ENCODE assay signal across 29 mouse cellular contexts in genomic region chr8:97476430-97477097, GRCm38 (mm10).
DNase-seq lines count a peak whose midpoint lies in the region; ATAC-seq and TF ChIP-seq lines count a peak whose summit lies in the region.
"Had no signal": no experiment of that assay in that cellular context is flagged by ENCODE, and none has a peak within 500 bp of the region (broad histone marks: within the 10 kb centered on the region; RNA-seq: fewer than 3 reads in every experiment).

No protein-coding gene starts in this region.

- no peak for ATAC-seq in forebrain, postnatal 0 days
- ATAC-seq in midbrain, embryonic 13.5 days = peak; percentile 14; the same call in 1 of the 2 replicates
- ATAC-seq in midbrain, postnatal 0 days (ENCODE audit: low FRiP score) = no peak
- ATAC-seq in forebrain, embryonic 15.5 days (replicated peaks) = peak; percentile 72; the same call in 1 of the 2 replicates
- ATAC-seq: liver, embryonic 12.5 days; liver, postnatal 0 days had no signal

- WGBS in forebrain, embryonic 10.5 days = 79% methylated on average over 7 of the region's 7 CpGs
- 32% methylated on average over 7 of the region's 7 CpGs for WGBS in forebrain, postnatal 0 days
- WGBS in midbrain, embryonic 13.5 days = 45% methylated on average over 7 of the region's 7 CpGs
- 46% methylated on average over 7 of the region's 7 CpGs for WGBS in midbrain, postnatal 0 days
- WGBS in forebrain, embryonic 15.5 days = 28% methylated on average over 7 of the region's 7 CpGs

- no peaks in the 10 kb centered on the region for H3K9me3 ChIP-seq in forebrain, embryonic 10.5 days
- no peaks in the 10 kb centered on the region for H3K9me3 ChIP-seq in forebrain, postnatal 0 days (ENCODE audit: low read length)
- H3K9me3 ChIP-seq in midbrain, embryonic 13.5 days = no peaks in the 10 kb centered on the region
- no peaks in the 10 kb centered on the region for H3K9me3 ChIP-seq in midbrain, postnatal 0 days (ENCODE audit: low read length)
- H3K9me3 ChIP-seq in forebrain, embryonic 15.5 days = no peaks in the 10 kb centered on the region
- H3K9me3 ChIP-seq: embryonic facial prominence, embryonic 13.5 days; heart, embryonic 13.5 days; hindbrain, embryonic 15.5 days; kidney, embryonic 15.5 days; liver, embryonic 12.5 days had no signal

- H3K36me3 ChIP-seq in forebrain, embryonic 10.5 days (replicated peaks) = no peaks in the 10 kb centered on the region
- no peaks in the 10 kb centered on the region for H3K36me3 ChIP-seq in forebrain, postnatal 0 days (ENCODE audit: insufficient read depth)
- H3K36me3 ChIP-seq in midbrain, embryonic 13.5 days = no peaks in the 10 kb centered on the region
- no peaks in the 10 kb centered on the region for H3K36me3 ChIP-seq in midbrain, postnatal 0 days (ENCODE audit: insufficient read depth, low read length)
- H3K36me3 ChIP-seq in forebrain, embryonic 15.5 days = no peaks in the 10 kb centered on the region
- H3K36me3 ChIP-seq: embryonic facial prominence, embryonic 13.5 days; heart, embryonic 13.5 days; hindbrain, embryonic 15.5 days; kidney, embryonic 15.5 days; liver, embryonic 12.5 days had no signal

- no peaks in the 10 kb centered on the region for H3K27me3 ChIP-seq in forebrain, embryonic 10.5 days (ENCODE audit: poor library complexity, severe bottlenecking)
- no peaks in the 10 kb centered on the region for H3K27me3 ChIP-seq in forebrain, postnatal 0 days (ENCODE audit: insufficient read depth, low read length)
- no peaks in the 10 kb centered on the region for H3K27me3 ChIP-seq in midbrain, embryonic 13.5 days
- H3K27me3 ChIP-seq in midbrain, postnatal 0 days (ENCODE audit: insufficient read depth, low read length) = no peaks in the 10 kb centered on the region
- no peaks in the 10 kb centered on the region for H3K27me3 ChIP-seq in forebrain, embryonic 15.5 days
- H3K27me3 ChIP-seq: CH12.LX; embryonic facial prominence, embryonic 13.5 days; heart, embryonic 13.5 days; hindbrain, embryonic 15.5 days; kidney, embryonic 15.5 days; liver, embryonic 12.5 days had no signal

- TF ChIP-seq CTCF in forebrain, postnatal 0 days (IDR thresholded peaks at IDR 0.05; ENCODE audit: low read depth) = no peak
- TF ChIP-seq CTCF in midbrain, postnatal 0 days (IDR thresholded peaks at IDR 0.05) = no peak
- TF ChIP-seq CTCF in brain, embryonic 14.5 days (IDR thresholded peaks at IDR 0.05; ENCODE audit: borderline replicate concordance, extremely low read depth, insufficient read depth, insufficient read length) = no peak

- no peak for TF ChIP-seq POLR2A in brain, embryonic 14.5 days (IDR thresholded peaks at IDR 0.05; ENCODE audit: borderline replicate concordance, extremely low read depth, insufficient read depth, insufficient read length, poor library complexity, severe bottlenecking)

- H3K9ac ChIP-seq in forebrain, postnatal 0 days = no peak overlapping the region
- H3K9ac ChIP-seq in midbrain, embryonic 13.5 days (replicated peaks) = no peak overlapping the region
- no peak overlapping the region for H3K9ac ChIP-seq in midbrain, postnatal 0 days (replicated peaks; ENCODE audit: low read length, poor library complexity, severe bottlenecking)
- no peak overlapping the region for H3K9ac ChIP-seq in forebrain, embryonic 15.5 days (replicated peaks)
- H3K9ac ChIP-seq: embryonic facial prominence, embryonic 13.5 days; heart, embryonic 13.5 days; hindbrain, embryonic 15.5 days; kidney, embryonic 15.5 days; liver, embryonic 12.5 days; liver, postnatal 0 days had no signal

- DNase-seq in forebrain, embryonic 10.5 days (ENCODE audit: extremely low spot score, low spot score) = no peak
- DNase-seq in forebrain, postnatal 0 days = no peak
- no peak for DNase-seq in midbrain, postnatal 0 days (ENCODE audit: low spot score)
- DNase-seq in brain, embryonic 14.5 days (ENCODE audit: low read depth) = peak; percentile 68
- DNase-seq in MN1 (ENCODE audit: low spot score) = no peak
- DNase-seq in ovary, adult 18-20 months (ENCODE audit: low spot score) = no peak
- DNase-seq: adrenal gland, adult 8-10 months; cerebellum, adult 11 months; cerebellum, adult 9-11 months; gastrocnemius, postnatal 10 days; heart, postnatal 14 days; kidney, adult 18-20 months; kidney, postnatal 25 days; left cerebral cortex, postnatal 4 days; liver, postnatal 0 days; lung, postnatal 36 days; right cerebral cortex, adult 18-20 months; spleen, adult 18-20 months; thymus, adult 18-20 months; thymus, postnatal 25 days had no signal

- no peak overlapping the region for H3K4me2 ChIP-seq in forebrain, postnatal 0 days (ENCODE audit: low read depth)
- H3K4me2 ChIP-seq in midbrain, embryonic 13.5 days (replicated peaks) = no peak overlapping the region
- no peak overlapping the region for H3K4me2 ChIP-seq in midbrain, postnatal 0 days (ENCODE audit: low read depth, low read length, poor library complexity, severe bottlenecking)
- H3K4me2 ChIP-seq in forebrain, embryonic 15.5 days (replicated peaks) = no peak overlapping the region
- H3K4me2 ChIP-seq: embryonic facial prominence, embryonic 13.5 days; heart, embryonic 13.5 days; hindbrain, embryonic 15.5 days; kidney, embryonic 15.5 days; liver, embryonic 12.5 days had no signal

- H3K4me1 ChIP-seq in forebrain, embryonic 10.5 days = peaks cover 20% of the 10 kb centered on the region; the same call in 1 of the 2 replicates
- peaks cover 11% of the 10 kb centered on the region; the same call in 1 of the 2 replicates for H3K4me1 ChIP-seq in forebrain, postnatal 0 days (ENCODE audit: insufficient read depth)
- H3K4me1 ChIP-seq in midbrain, embryonic 13.5 days (replicated peaks) = peaks cover 18% of the 10 kb centered on the region
- H3K4me1 ChIP-seq in midbrain, postnatal 0 days (ENCODE audit: insufficient read depth, low read length) = no peaks in the 10 kb centered on the region
- H3K4me1 ChIP-seq in forebrain, embryonic 15.5 days = peaks cover 23% of the 10 kb centered on the region
- H3K4me1 ChIP-seq: heart, embryonic 13.5 days; kidney, embryonic 15.5 days; liver, embryonic 12.5 days had no signal

- H3K4me3 ChIP-seq in forebrain, embryonic 10.5 days = no peak overlapping the region
- H3K4me3 ChIP-seq in forebrain, postnatal 0 days (ENCODE audit: low read depth, low read length) = no peak overlapping the region
- no peak overlapping the region for H3K4me3 ChIP-seq in midbrain, embryonic 13.5 days (replicated peaks)
- H3K4me3 ChIP-seq in midbrain, postnatal 0 days (ENCODE audit: low read depth, low read length) = no peak overlapping the region
- H3K4me3 ChIP-seq in forebrain, embryonic 15.5 days = no peak overlapping the region
- H3K4me3 ChIP-seq: embryonic facial prominence, embryonic 13.5 days; heart, embryonic 13.5 days; hindbrain, embryonic 15.5 days; kidney, embryonic 15.5 days; liver, embryonic 12.5 days had no signal

- H3K27ac ChIP-seq in forebrain, embryonic 10.5 days = peak overlapping the region; percentile 51; the same call in 1 of the 2 replicates
- H3K27ac ChIP-seq in forebrain, postnatal 0 days (ENCODE audit: low read depth, low read length) = no peak overlapping the region
- peak overlapping the region; percentile 35; the same call in 1 of the 2 replicates for H3K27ac ChIP-seq in midbrain, embryonic 13.5 days
- H3K27ac ChIP-seq in midbrain, postnatal 0 days (ENCODE audit: low read depth, low read length) = no peak overlapping the region
- H3K27ac ChIP-seq in forebrain, embryonic 15.5 days (replicated peaks) = peak overlapping the region; percentile 64
- H3K27ac ChIP-seq: embryonic facial prominence, embryonic 13.5 days; heart, embryonic 13.5 days; hindbrain, embryonic 15.5 days; kidney, embryonic 15.5 days; liver, embryonic 12.5 days; stomach, postnatal 0 days had no signal

Comparison
In these comparisons a context has a peak if more than half of its experiments do, and no peak if none do; other contexts are left out.
1. H3K27ac ChIP-seq: peak in forebrain, embryonic 10.5 days (single experiment), midbrain, embryonic 13.5 days (single experiment) and forebrain, embryonic 15.5 days (single experiment); none in forebrain, postnatal 0 days (single experiment) and midbrain, postnatal 0 days (single experiment).
2. ATAC-seq: peak in midbrain, embryonic 13.5 days (single experiment) and forebrain, embryonic 15.5 days (single experiment); none in forebrain, postnatal 0 days (single experiment) and midbrain, postnatal 0 days (single experiment).